Comparison of ENCODE assay signal across 8 mouse cellular contexts in the genomic region with DNA sequence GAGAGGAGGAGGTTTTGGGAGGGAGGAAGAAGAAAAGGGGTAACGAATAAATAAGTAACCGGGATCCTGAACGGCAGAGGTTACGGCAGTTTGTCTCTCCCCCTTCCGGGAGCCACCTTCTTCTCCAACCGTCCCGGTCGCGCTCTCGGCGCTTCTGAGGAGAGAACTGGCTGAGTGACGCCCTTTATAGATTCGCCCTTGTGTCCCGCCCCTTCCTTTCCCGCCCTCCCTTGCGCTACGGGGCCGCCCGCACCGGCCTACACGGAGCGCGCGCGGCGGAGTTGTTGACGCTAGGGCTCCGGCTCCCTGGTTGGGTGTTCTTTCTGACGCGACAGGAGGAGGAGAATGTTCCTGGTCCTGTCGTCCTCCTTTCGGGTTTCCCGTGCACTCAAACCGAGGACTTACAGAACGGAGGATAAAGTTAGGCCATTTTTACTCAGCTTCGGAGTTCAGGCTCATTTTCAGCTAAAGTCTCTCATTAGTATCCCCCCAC. TPM values are rescaled to one million over a fixed set of nuclear protein-coding genes. Genes with fewer than 3 reads are reported as not detected.
A peak's percentile ranks its signal among the peaks of the same experiment; 100 is the strongest.
DNase-seq lines count a peak whose midpoint lies in the region; ATAC-seq lines count a peak whose summit lies in the region.

A gene (minus strand): TSS at position 160 of the 493 bp plus-strand sequence.

- peak; percentile 97 for DNase-seq in MN1 (ENCODE audit: low spot score)
- peak; percentile 98 for DNase-seq in cerebellum, adult 9-10 months
- DNase-seq in frontal cortex, adult 2 months (ENCODE audit: extremely low spot score in 1 of 2, low spot score in 1 of 2), result peak; percentile 95 to 98
- DNase-seq in hindbrain, embryonic 11.5 days (ENCODE audit: low spot score), result peak; percentile 99
- peak; percentile 98 to 99 for DNase-seq in layer of hippocampus, postnatal 10 days (ENCODE audit: low spot score in 2 of 2)
- peak; percentile 98 for DNase-seq in lung, postnatal 10 days
- peak; percentile 98 for DNase-seq in ovary, postnatal 36 days (ENCODE audit: low spot score)
- peak; percentile 97 for DNase-seq in thymus, postnatal 25 days

- 0% methylated on average over 35 of the region's 36 CpGs for WGBS in hindbrain, embryonic 11.5 days

- peak within 1 kb of the TSS; percentile 96 for H3K27ac ChIP-seq in hindbrain, embryonic 11.5 days (ENCODE audit: low read depth, low read length)

- H3K36me3 ChIP-seq in hindbrain, embryonic 11.5 days (ENCODE audit: control insufficient read depth, insufficient read depth, low read length), result no peaks in the 10 kb centered on the region

- H3K4me3 ChIP-seq in hindbrain, embryonic 11.5 days (ENCODE audit: low read depth, low read length), result peak within 1 kb of the TSS; percentile 67

- peak; percentile 97 for ATAC-seq in hindbrain, embryonic 11.5 days (ENCODE audit: low FRiP score)

- H3K27me3 ChIP-seq in hindbrain, embryonic 11.5 days (ENCODE audit: control insufficient read depth, insufficient read depth, low read length), result no peaks in the 10 kb centered on the region

- peak within 1 kb of the TSS; percentile 65 for H3K4me2 ChIP-seq in hindbrain, embryonic 11.5 days (replicated peaks; ENCODE audit: low read depth, low read length)

- no peaks in the 10 kb centered on the region for H3K9me3 ChIP-seq in hindbrain, embryonic 11.5 days (ENCODE audit: control insufficient read depth, low read length)

- peaks cover 10% of the 10 kb centered on the region for H3K4me1 ChIP-seq in hindbrain, embryonic 11.5 days (replicated peaks; ENCODE audit: control insufficient read depth, insufficient read depth, low read length)

- H3K9ac ChIP-seq in hindbrain, embryonic 11.5 days (ENCODE audit: low read depth, low read length), result peak within 1 kb of the TSS; percentile 82

RNA-seq across cellular contexts. Expression of the gene that starts here (rescaled TPM):
- 30.9 and 32.6 TPM in 2 replicates for polyA plus RNA-seq in frontal cortex, adult 2 months (2012; rRNA removed)
- polyA plus RNA-seq in hindbrain, embryonic 11.5 days (2014; fragmentation: Nextera tagmentation; extraction: Ambion mirVana), result 46.5 and 50.1 TPM in 2 replicates
- 10 to 100 TPM; 55.6 to 59.4 TPM for total RNA-seq in layer of hippocampus, postnatal 10 days (2021)

Comparison
In these comparisons a context has a peak if more than half of its experiments do, and no peak if none do; other contexts are left out.
1. Peak in every context shown above with its lines: DNase-seq, ATAC-seq, H3K4me3 ChIP-seq and H3K27ac ChIP-seq.